Mouse (Mus musculus): ENCODE data around the gene Plac9a. TPM values are rescaled to one million over a fixed set of nuclear protein-coding genes. Genes with fewer than 3 reads are reported as not detected.
"Not testable (repeated sequence)": the region's sequence is repeated elsewhere in the genome, so short reads cannot be mapped to it uniquely, and the experiment has no call there.

Gene Plac9a
- polyA plus RNA-seq, 1 experiment from 2014 or later = 2.8 TPM

DNA sequence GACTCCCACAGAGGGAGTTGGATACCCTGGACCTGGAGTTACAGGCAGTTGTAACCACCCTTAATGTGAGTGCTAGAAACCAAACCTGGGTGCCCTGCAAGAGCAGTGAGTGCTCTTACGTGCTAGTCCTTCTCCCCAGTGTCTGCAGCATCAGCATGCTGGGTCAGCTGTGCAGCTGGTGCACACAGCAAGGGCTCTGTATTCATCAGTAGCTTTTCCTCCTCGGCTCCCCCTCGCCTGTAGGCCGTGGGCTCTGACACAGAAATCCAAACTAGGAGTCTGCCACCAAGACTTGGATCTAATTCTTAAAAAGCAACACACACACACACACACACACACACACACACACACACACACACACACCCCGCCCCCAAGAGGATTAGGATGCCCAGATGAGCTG, 2.3 kb upstream of the Plac9a start:
- not testable (repeated sequence) for ATAC-seq (ENCODE audit: low FRiP score, low TSS enrichment); H3K4me2 ChIP-seq (replicated peaks; ENCODE audit: low read depth); H3K4me1 ChIP-seq (replicated peaks; ENCODE audit: control insufficient read depth, insufficient read depth); H3K9me3 ChIP-seq (ENCODE audit: control insufficient read depth, low read length); DNase-seq (ENCODE audit: low spot score); H3K27ac ChIP-seq (replicated peaks); H3K27me3 ChIP-seq (ENCODE audit: control insufficient read depth, insufficient read depth, low read length); H3K4me3 ChIP-seq (ENCODE audit: low read depth, low read length); H3K9ac ChIP-seq (ENCODE audit: low read length); H3K36me3 ChIP-seq (ENCODE audit: control insufficient read depth, insufficient read depth, low read length)
- WGBS = no CpG with 5 or more reads among the region's 5 CpGs

DNA sequence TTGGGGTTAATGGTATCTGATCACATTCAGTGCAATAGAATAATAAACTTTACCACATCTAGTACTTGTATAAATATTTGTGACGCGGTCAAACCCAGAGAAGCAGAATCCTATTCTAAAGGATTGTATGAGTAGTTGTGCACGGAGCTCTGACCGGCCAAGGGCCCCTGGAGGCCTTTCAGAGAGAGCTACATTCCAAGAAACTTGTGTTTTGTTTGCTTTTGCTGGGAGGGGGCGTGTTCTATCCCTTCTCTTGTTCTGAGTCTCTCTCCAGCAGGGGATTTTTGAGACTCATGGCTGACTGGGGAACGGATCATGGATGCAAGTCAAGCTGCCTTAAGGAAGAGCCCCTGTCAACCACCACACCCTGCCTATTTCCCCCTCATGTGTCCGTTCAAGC, 7.2 kb downstream of the Plac9a start:
- not testable (repeated sequence) for H3K4me2 ChIP-seq (replicated peaks; ENCODE audit: low read depth); H3K27me3 ChIP-seq (ENCODE audit: control insufficient read depth, insufficient read depth, low read length); H3K36me3 ChIP-seq (ENCODE audit: control insufficient read depth, insufficient read depth, low read length); H3K9me3 ChIP-seq (ENCODE audit: control insufficient read depth, low read length); H3K4me3 ChIP-seq (ENCODE audit: low read depth, low read length); H3K27ac ChIP-seq (replicated peaks); DNase-seq (ENCODE audit: low spot score); H3K4me1 ChIP-seq (replicated peaks; ENCODE audit: control insufficient read depth, insufficient read depth); H3K9ac ChIP-seq (ENCODE audit: low read length)
- peak; percentile 48 for ATAC-seq (ENCODE audit: low FRiP score, low TSS enrichment)
- WGBS = no CpG with 5 or more reads among the region's 7 CpGs

GRCm38 (mm10) chr14:25894566-25894965, 8.3 kb downstream of the Plac9a start:
- H3K36me3 ChIP-seq (ENCODE audit: control insufficient read depth, insufficient read depth, low read length) = not testable (repeated sequence)
- WGBS = no CpG with 5 or more reads among the region's 3 CpGs

GRCm38 (mm10) chr14:25885886-25886285, 17.0 kb downstream of the Plac9a start:
- not testable (repeated sequence) for H3K9ac ChIP-seq (ENCODE audit: low read length); H3K9me3 ChIP-seq (ENCODE audit: control insufficient read depth, low read length); H3K4me3 ChIP-seq (ENCODE audit: low read depth, low read length); ATAC-seq (ENCODE audit: low FRiP score, low TSS enrichment); DNase-seq (ENCODE audit: low spot score); H3K36me3 ChIP-seq (ENCODE audit: control insufficient read depth, insufficient read depth, low read length); H3K27me3 ChIP-seq (ENCODE audit: control insufficient read depth, insufficient read depth, low read length); H3K4me1 ChIP-seq (replicated peaks; ENCODE audit: control insufficient read depth, insufficient read depth); H3K27ac ChIP-seq (replicated peaks); H3K4me2 ChIP-seq (replicated peaks; ENCODE audit: low read depth)
- WGBS = no CpG with 5 or more reads among the region's 12 CpGs

More at GRCm38 (mm10) chr14:25894566-25894965, 8.3 kb downstream of the Plac9a start:
- DNase-seq (ENCODE audit: low spot score); H3K27ac ChIP-seq (replicated peaks); H3K4me2 ChIP-seq (replicated peaks; ENCODE audit: low read depth); H3K9ac ChIP-seq (ENCODE audit: low read length); H3K4me3 ChIP-seq (ENCODE audit: low read depth, low read length); H3K4me1 ChIP-seq (replicated peaks; ENCODE audit: control insufficient read depth, insufficient read depth); H3K9me3 ChIP-seq (ENCODE audit: control insufficient read depth, low read length); H3K27me3 ChIP-seq (ENCODE audit: control insufficient read depth, insufficient read depth, low read length): not testable (repeated sequence)
- peak; percentile 84 for ATAC-seq (ENCODE audit: low FRiP score, low TSS enrichment)

- H3K27ac ChIP-seq (replicated peaks); DNase-seq (ENCODE audit: low spot score); H3K9me3 ChIP-seq (ENCODE audit: control insufficient read depth, low read length); H3K36me3 ChIP-seq (ENCODE audit: control insufficient read depth, insufficient read depth, low read length); H3K27me3 ChIP-seq (ENCODE audit: control insufficient read depth, insufficient read depth, low read length); H3K9ac ChIP-seq (ENCODE audit: low read length); H3K4me2 ChIP-seq (replicated peaks; ENCODE audit: low read depth); H3K4me3 ChIP-seq (ENCODE audit: low read depth, low read length); H3K4me1 ChIP-seq (replicated peaks; ENCODE audit: control insufficient read depth, insufficient read depth): not testable (repeated sequence)
- WGBS = no CpG with 5 or more reads among the region's 9 CpGs
- peak; percentile 65 for ATAC-seq (ENCODE audit: low FRiP score, low TSS enrichment)
These were observed 21.1 kb downstream of the Plac9a start for GRCm38 (mm10) chr14:25881769-25882168.

GRCm38 (mm10) chr14:25876640-25877039, 26.3 kb downstream of the Plac9a start:
- not testable (repeated sequence) for H3K9me3 ChIP-seq (ENCODE audit: control insufficient read depth, low read length); H3K27me3 ChIP-seq (ENCODE audit: control insufficient read depth, insufficient read depth, low read length); DNase-seq (ENCODE audit: low spot score); H3K36me3 ChIP-seq (ENCODE audit: control insufficient read depth, insufficient read depth, low read length); H3K4me2 ChIP-seq (replicated peaks; ENCODE audit: low read depth); H3K27ac ChIP-seq (replicated peaks); H3K4me3 ChIP-seq (ENCODE audit: low read depth, low read length); H3K4me1 ChIP-seq (replicated peaks; ENCODE audit: control insufficient read depth, insufficient read depth); H3K9ac ChIP-seq (ENCODE audit: low read length)
- peak; percentile 80 for ATAC-seq (ENCODE audit: low FRiP score, low TSS enrichment)
- no CpG with 5 or more reads among the region's 7 CpGs for WGBS
